Mouse (Mus musculus) ES-E14 (cell line): ENCODE data around the gene Atoh8. TPM values are rescaled to one million over a fixed set of nuclear protein-coding genes. Genes with fewer than 3 reads are reported as not detected.

Experiments
- DNase-seq: peaks from one replicate; pipeline ENCODE4 v3.0.0-alpha.2; 2013; ENCODE audit warnings: low read depth, low spot score
- H3K27ac ChIP-seq: 2 replicates; pipeline ENCODE4 v1.5.1; 2012; ENCODE audit warnings: low read depth, mild to moderate bottlenecking, low read length, moderate library complexity, mixed read lengths; ENCODE audit not compliant: poor library complexity, insufficient read depth, severe bottlenecking
- H3K36me3 ChIP-seq: 2 replicates; pipeline ENCODE4 v1.6.1; 2012; ENCODE audit warnings: mild to moderate bottlenecking, low read length, moderate library complexity, mixed read lengths; ENCODE audit not compliant: control insufficient read depth, poor library complexity, insufficient read depth, severe bottlenecking
- H3K4me1 ChIP-seq, 2 experiments: fragments of 150-350 bp in 1 of 2; sonication (generic) in 1 of 2; 2 replicates each; pipeline ENCODE4 v1.6.1; 2012; ENCODE audit warnings: low read length in 2 of 2, mild to moderate bottlenecking in 1 of 2, mixed read lengths in 1 of 2; ENCODE audit not compliant: control insufficient read depth in 2 of 2, insufficient read depth in 2 of 2, poor library complexity in 1 of 2
- H3K4me3 ChIP-seq, 2 experiments: fragments of 150-350 bp in 1 of 2; sonication (generic) in 1 of 2; 2 replicates each; pipeline ENCODE4 v1.5.1; 2012; ENCODE audit warnings: low read length in 2 of 2, low read depth in 1 of 2, mild to moderate bottlenecking in 1 of 2, mixed read lengths in 1 of 2; ENCODE audit not compliant: insufficient read depth in 1 of 2, poor library complexity in 1 of 2, severe bottlenecking in 1 of 2
- H3K9ac ChIP-seq: 2 replicates; pipeline ENCODE4 v1.6.1; 2012; ENCODE audit warnings: low read depth, mild to moderate bottlenecking, low read length, mixed read lengths; ENCODE audit not compliant: poor library complexity, insufficient read depth, severe bottlenecking
- H3K9me3 ChIP-seq: fragments of 150-350 bp; sonication (generic); 2 replicates; pipeline ENCODE4 v1.6.1; 2012; ENCODE audit warnings: low read depth, mild to moderate bottlenecking, low read length; ENCODE audit not compliant: control insufficient read depth, insufficient read depth
- CHD2 ChIP-seq: IDR thresholded peaks from 2 replicates; pipeline ENCODE4 v1.6.1; 2014; ENCODE audit warnings: mild to moderate bottlenecking, low read depth, low read length, inconsistent platforms
- HCFC1 ChIP-seq: IDR thresholded peaks from 2 replicates; pipeline ENCODE4 v1.6.1; 2012; ENCODE audit warnings: low read length, inconsistent platforms, borderline replicate concordance; ENCODE audit not compliant: insufficient read depth
- MAFK ChIP-seq: IDR thresholded peaks from 2 replicates; pipeline ENCODE4 v1.6.1; 2014; ENCODE audit warnings: mild to moderate bottlenecking, low read depth, low read length, inconsistent platforms; ENCODE audit not compliant: insufficient read depth
- ZC3H11A ChIP-seq: IDR thresholded peaks from 2 replicates; pipeline ENCODE4 v1.6.1; 2012; ENCODE audit warnings: low read depth, mild to moderate bottlenecking, inconsistent platforms, low read length, borderline replicate concordance
- ZNF384 ChIP-seq: IDR thresholded peaks from 2 replicates; pipeline ENCODE4 v1.6.1; 2012; ENCODE audit warnings: low read depth, low read length, inconsistent platforms
- in situ Hi-C, 2 experiments: fragments of 600-800 bp; cut with MboI; formaldehyde crosslinking; loops; one replicate each; pipeline ENCODE4 v1.15.1; 2025; ENCODE audit warnings: low sequenced_read_pairs in 2 of 2, inconsistent platforms in 1 of 2; ENCODE audit not compliant: unreplicated experiment in 2 of 2
- total RNA-seq: library from RNA; depleted of rRNA; stranded (reverse); fragments of 300-350 nt; gene quantifications from 2 replicates; pipeline ENCODE4 v1.2.3, GENCODE M21; 2012

Gene Atoh8
- total RNA-seq, 1 experiment: 1.0 TPM

DNA sequence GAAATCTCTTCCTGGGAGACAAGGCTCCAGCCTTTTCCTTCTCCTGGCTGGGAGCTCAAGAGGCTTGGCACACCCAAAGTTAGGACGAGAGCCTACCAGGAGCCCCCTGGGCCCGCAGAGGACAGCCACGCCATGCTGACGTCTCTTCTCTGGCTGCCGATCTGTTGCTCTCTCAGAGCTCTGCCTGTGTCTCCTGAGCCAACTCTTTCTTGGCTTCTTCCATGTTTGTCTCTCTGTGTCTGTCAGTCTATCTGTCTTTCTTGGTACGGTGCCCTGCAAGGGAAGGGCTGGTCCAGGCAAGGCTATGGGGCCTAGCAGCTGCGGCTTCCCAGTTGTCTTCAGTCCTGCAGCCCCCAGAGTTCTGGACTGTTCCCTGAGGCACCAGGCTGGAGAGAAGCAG is 24.6 kb downstream of the Atoh8 start:
- no peaks in the 10 kb centered on the region for H3K36me3 ChIP-seq
- H3K4me3 ChIP-seq: no peak overlapping the region
- DNase-seq: no peak
- H3K9me3 ChIP-seq: no peaks in the 10 kb centered on the region
- H3K27ac ChIP-seq: no peak overlapping the region
- TF ChIP-seq ZNF384 (no peak), CHD2 (no peak), ZC3H11A (no peak), HCFC1 (no peak)
- H3K9ac ChIP-seq: no peak overlapping the region
- no peaks in the 10 kb centered on the region for H3K4me1 ChIP-seq
- in situ Hi-C loops: no loop called here

DNA sequence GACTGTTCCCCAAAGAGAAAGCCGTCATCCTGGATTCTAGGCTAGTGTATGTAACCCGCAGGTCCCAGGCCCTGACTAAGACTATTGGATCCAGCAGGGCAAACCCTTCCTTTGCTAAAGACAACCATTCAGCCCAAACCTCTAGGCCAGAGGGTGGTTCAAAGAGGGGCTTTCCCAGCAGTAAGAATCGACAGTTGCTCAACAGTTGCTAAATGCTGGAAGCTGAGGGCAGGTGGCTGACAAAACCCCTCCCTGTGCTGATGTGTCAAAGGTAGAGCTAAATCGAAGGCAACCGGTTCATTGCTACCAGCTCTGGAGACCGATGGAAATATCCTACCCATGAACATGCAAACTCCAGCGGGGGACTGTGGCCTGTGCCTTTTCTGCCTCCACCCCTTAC is 25.6 kb downstream of the Atoh8 start:
- no peaks in the 10 kb centered on the region for H3K9me3 ChIP-seq
- no peak overlapping the region for H3K27ac ChIP-seq
- DNase-seq: no peak
- no peak overlapping the region for H3K9ac ChIP-seq
- no peaks in the 10 kb centered on the region for H3K4me1 ChIP-seq
- no peak overlapping the region for H3K4me3 ChIP-seq
- H3K36me3 ChIP-seq: no peaks in the 10 kb centered on the region
- in situ Hi-C loops: no loop called here
- TF ChIP-seq ZC3H11A (no peak), CHD2 (no peak), HCFC1 (no peak), MAFK (no peak), ZNF384 (no peak)

DNA sequence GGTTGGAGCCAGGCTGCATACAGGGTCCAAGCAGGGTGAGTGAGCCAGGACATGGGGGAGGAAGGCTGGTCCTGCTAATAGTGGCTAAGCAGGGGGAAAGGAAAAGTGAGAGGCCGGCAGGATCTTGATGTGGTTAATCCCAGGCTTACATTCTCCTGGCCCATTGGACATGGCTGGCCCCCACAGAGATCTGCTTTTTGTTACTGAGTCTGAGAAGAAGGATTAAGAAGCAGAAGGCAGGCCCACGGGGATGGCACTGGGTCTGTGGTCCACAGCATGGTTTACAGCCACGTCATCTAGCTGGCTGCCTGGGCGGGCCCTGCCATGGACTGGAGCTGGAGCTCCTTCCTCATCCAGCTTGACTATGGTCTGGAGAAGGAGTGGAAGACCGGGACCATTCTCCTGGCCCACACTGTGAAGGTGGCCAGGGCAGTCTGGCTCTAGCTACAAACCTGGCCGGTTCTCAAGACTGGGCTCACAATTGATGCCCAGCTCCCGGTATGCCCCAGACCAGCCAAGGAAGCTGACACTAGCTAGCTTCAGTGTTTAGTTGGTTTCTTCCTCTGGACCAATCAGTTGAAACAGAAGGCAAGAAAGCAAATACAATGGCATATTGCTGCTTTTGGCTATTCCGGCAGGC is 26.9 kb downstream of the Atoh8 start:
- TF ChIP-seq CHD2: no peak
- TF ChIP-seq MAFK: no peak
- TF ChIP-seq HCFC1: no peak
- no peak for TF ChIP-seq ZNF384
- no peak for TF ChIP-seq ZC3H11A
- in situ Hi-C loops: no loop called here
- H3K4me3 ChIP-seq: no peak overlapping the region
- H3K27ac ChIP-seq: no peak overlapping the region
- no peak overlapping the region for H3K9ac ChIP-seq
- no peaks in the 10 kb centered on the region for H3K36me3 ChIP-seq
- no peak for DNase-seq
- no peaks in the 10 kb centered on the region for H3K4me1 ChIP-seq
- H3K9me3 ChIP-seq: no peaks in the 10 kb centered on the region

GRCm38 (mm10) chr6:72206021-72206420 is 29.4 kb downstream of the Atoh8 start:
- DNase-seq: no peak
- H3K36me3 ChIP-seq: no peaks in the 10 kb centered on the region
- in situ Hi-C loops: no loop called here

DNA sequence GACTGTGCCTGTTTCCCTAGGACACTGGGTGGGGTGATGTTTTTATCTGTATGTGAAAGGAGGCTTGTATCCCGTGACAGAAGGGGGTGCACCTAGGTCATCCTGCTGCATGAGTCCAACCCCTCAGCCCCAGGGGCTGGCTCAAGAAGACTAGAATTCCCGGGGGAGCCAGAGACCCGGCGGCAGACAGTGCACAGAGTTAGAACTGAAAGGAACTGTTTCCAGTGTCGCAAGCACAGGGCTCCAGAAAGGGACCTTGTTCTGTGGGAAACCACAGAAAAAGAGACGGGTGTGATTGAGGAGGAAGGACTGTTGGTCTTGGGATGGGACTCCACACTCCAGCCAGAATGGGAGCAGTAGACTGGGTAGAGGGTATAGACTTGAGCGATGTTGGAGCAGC is 30.5 kb downstream of the Atoh8 start:
- no peaks in the 10 kb centered on the region for H3K9me3 ChIP-seq
- H3K27ac ChIP-seq: no peak overlapping the region
- no peaks in the 10 kb centered on the region for H3K36me3 ChIP-seq
- H3K4me1 ChIP-seq: no peaks in the 10 kb centered on the region
- in situ Hi-C loops: no loop called here
- no peak overlapping the region for H3K9ac ChIP-seq
- H3K4me3 ChIP-seq: no peak overlapping the region
- no peak for DNase-seq
- no peak for TF ChIP-seq ZNF384
- no peak for TF ChIP-seq CHD2
- TF ChIP-seq MAFK: no peak
- no peak for TF ChIP-seq ZC3H11A
- no peak for TF ChIP-seq HCFC1

More at GRCm38 (mm10) chr6:72206021-72206420, 29.4 kb downstream of the Atoh8 start:
- no peaks in the 10 kb centered on the region for H3K9me3 ChIP-seq
- no peak overlapping the region for H3K4me3 ChIP-seq
- TF ChIP-seq ZC3H11A (no peak), HCFC1 (no peak), MAFK (no peak), ZNF384 (no peak), CHD2 (no peak)
- no peak overlapping the region for H3K27ac ChIP-seq
- H3K4me1 ChIP-seq: no peaks in the 10 kb centered on the region
- H3K9ac ChIP-seq: no peak overlapping the region
